Mouse (Mus musculus) liver, embryonic 11.5 days (tissue): ENCODE measurements around the gene Nr1i3. TPM values are rescaled to one million over a fixed set of nuclear protein-coding genes. Genes with fewer than 3 reads are reported as not detected.

ENCODE experiments used
- ATAC-seq: fragments of 200-750 bp; cut with Nextera tagmentation; replicated peaks from 2 replicates; pipeline ENCODE4 v1.8.0; 2017; ENCODE audit warnings: moderate number of reproducible peaks, mild to moderate bottlenecking, moderate TSS enrichment, moderate library complexity; ENCODE audit not compliant: low FRiP score
- DNase-seq: peaks from one replicate; pipeline ENCODE4 v3.0.0-alpha.2; 2017; ENCODE audit warnings: low spot score
- H3K27ac ChIP-seq: fragments of 300-500 bp; sonication (generic); 2 replicates; pipeline ENCODE4 v1.5.1; 2014; ENCODE audit warnings: mild to moderate bottlenecking, low read depth, low read length, control low read depth
- H3K27me3 ChIP-seq: fragments of 300-500 bp; sonication (generic); replicated peaks from 2 replicates; pipeline ENCODE4 v1.6.1; 2014; ENCODE audit warnings: low read length, mixed read lengths; ENCODE audit not compliant: control insufficient read depth, insufficient read depth
- H3K36me3 ChIP-seq: fragments of 300-500 bp; sonication (generic); 2 replicates; pipeline ENCODE4 v1.6.1; 2014; ENCODE audit warnings: mild to moderate bottlenecking, low read length, moderate library complexity, mixed read lengths; ENCODE audit not compliant: control insufficient read depth, insufficient read depth
- H3K4me1 ChIP-seq: fragments of 300-500 bp; sonication (generic); replicated peaks from 2 replicates; pipeline ENCODE4 v1.6.1; 2014; ENCODE audit warnings: low read length, mixed read lengths; ENCODE audit not compliant: control insufficient read depth, insufficient read depth
- H3K4me2 ChIP-seq: fragments of 300-500 bp; sonication (generic); 2 replicates; pipeline ENCODE4 v1.6.1; 2014; ENCODE audit warnings: mild to moderate bottlenecking, control low read depth, moderate library complexity
- H3K4me3 ChIP-seq: fragments of 300-500 bp; sonication (generic); 2 replicates; pipeline ENCODE4 v1.5.1; 2014; ENCODE audit warnings: low read depth, low read length, control low read depth
- H3K9ac ChIP-seq: fragments of 300-500 bp; sonication (generic); 2 replicates; pipeline ENCODE4 v1.6.1; 2014; ENCODE audit warnings: low read depth, low read length, control low read depth
- H3K9me3 ChIP-seq: fragments of 300-500 bp; sonication (generic); 2 replicates; pipeline ENCODE4 v1.6.1; 2016; ENCODE audit warnings: low read length, inconsistent platforms, mixed read lengths; ENCODE audit not compliant: control insufficient read depth
- WGBS: fragments of 180-500 bp; shearing (Covaris S2); extraction: QIAGEN DNeasy Blood & Tissue Kit; methylation state at CpG from one replicate; pipeline ENCODE4 v1.1.7; 2014; 5-methylcytosine and 5-hydroxymethylcytosine counted together
- polyA plus RNA-seq: library from polyadenylated mRNA; unstranded; fragments of >200 nt; fragmentation: Nextera tagmentation; extraction: Ambion mirVana; gene quantifications from 2 replicates; pipeline ENCODE4 v1.2.1, GENCODE M21; 2014

Nr1i3 gene
- polyA plus RNA-seq, 1 experiment from 2014 or later: 0.16 TPM

- WGBS: 83% methylated on average over 3 of the region's 3 CpGs
- no peaks in the 10 kb centered on the region for H3K9me3 ChIP-seq
- H3K4me2 ChIP-seq: no peak overlapping the region
- H3K9ac ChIP-seq: no peak overlapping the region
- no peaks in the 10 kb centered on the region for H3K27me3 ChIP-seq
- no peak overlapping the region for H3K4me3 ChIP-seq
- no peaks in the 10 kb centered on the region; the same call in 1 of the 2 replicates for H3K4me1 ChIP-seq
- no peaks in the 10 kb centered on the region for H3K36me3 ChIP-seq
- DNase-seq (no peak), ATAC-seq (no peak)
- H3K27ac ChIP-seq: no peak overlapping the region
Observed at GRCm38 (mm10) chr1:171183025-171183424, 30.7 kb upstream of the Nr1i3 start.

- no peak overlapping the region for H3K27ac ChIP-seq
- H3K4me3 ChIP-seq: no peak overlapping the region
- no peak for DNase-seq
- no peak overlapping the region for H3K4me2 ChIP-seq
- H3K4me1 ChIP-seq: peaks cover 3% of the 10 kb centered on the region; the same call in 1 of the 2 replicates
- WGBS: 34% methylated on average over 3 of the region's 3 CpGs
- H3K36me3 ChIP-seq: no peaks in the 10 kb centered on the region
- H3K9ac ChIP-seq: no peak overlapping the region
- H3K27me3 ChIP-seq: no peaks in the 10 kb centered on the region
- ATAC-seq: no peak
- H3K9me3 ChIP-seq: no peaks in the 10 kb centered on the region
Observed at GRCm38 (mm10) chr1:171183620-171184019, 30.1 kb upstream of the Nr1i3 start.

DNA sequence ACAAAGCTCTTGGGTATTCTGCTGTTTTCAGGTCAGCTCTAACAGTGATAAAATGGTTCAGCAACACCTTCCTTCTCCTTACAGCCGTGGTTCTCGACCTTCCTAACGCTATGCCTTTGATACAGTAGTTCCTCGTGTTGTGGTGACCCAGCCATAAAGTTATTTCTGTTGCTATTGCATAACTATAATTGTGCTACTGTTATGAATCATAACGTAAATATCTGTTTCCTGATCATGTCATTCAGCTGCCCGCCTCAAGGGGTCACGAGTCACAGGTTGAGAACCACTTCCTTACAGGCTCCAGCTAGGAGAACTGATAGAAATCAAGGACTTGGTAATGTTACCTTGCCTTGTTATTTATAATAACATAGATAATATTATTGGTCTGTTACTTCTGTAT lies 29.5 kb upstream of the Nr1i3 start:
- 44% methylated on average over 7 of the region's 7 CpGs for WGBS
- H3K9ac ChIP-seq: no peak overlapping the region
- H3K4me1 ChIP-seq: peaks cover 3% of the 10 kb centered on the region; the same call in 1 of the 2 replicates
- H3K9me3 ChIP-seq: no peaks in the 10 kb centered on the region
- no peak for ATAC-seq
- no peaks in the 10 kb centered on the region for H3K27me3 ChIP-seq
- H3K4me3 ChIP-seq: no peak overlapping the region
- H3K4me2 ChIP-seq: no peak overlapping the region
- no peak overlapping the region for H3K27ac ChIP-seq
- no peak for DNase-seq
- no peaks in the 10 kb centered on the region for H3K36me3 ChIP-seq

DNA sequence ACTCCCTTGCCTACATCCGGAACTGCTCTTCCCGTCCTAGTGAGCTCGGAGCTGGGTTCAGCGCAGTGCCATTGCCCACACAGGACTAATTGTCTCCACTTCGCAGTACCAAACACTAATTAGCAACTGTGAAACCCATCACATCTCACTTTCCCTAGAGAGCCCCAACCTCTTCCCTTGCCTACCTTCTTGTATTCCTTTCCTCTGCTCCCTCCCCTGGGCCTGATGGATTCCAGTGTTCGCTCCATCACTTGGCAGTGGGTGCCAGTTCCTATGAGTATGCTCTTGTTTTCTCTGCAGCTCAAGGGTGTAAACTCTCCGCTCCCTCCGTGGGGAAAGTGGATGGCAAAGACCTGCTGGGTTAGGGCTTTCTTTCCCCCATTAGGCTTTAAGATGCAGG lies 28.1 kb upstream of the Nr1i3 start:
- Histone ChIP-seq H3K4me2 (no peak overlapping the region), H3K4me3 (no peak overlapping the region), H3K36me3 (no peaks in the 10 kb centered on the region), H3K27ac (no peak overlapping the region), H3K9ac (no peak overlapping the region), H3K4me1 (peaks cover 8% of the 10 kb centered on the region; the same call in 1 of the 2 replicates), H3K27me3 (no peaks in the 10 kb centered on the region), H3K9me3 (no peaks in the 10 kb centered on the region)
- no peak for ATAC-seq
- DNase-seq: no peak
- WGBS: 62% methylated on average over 8 of the region's 8 CpGs

- no peak for ATAC-seq
- H3K4me1 ChIP-seq: peaks cover 12% of the 10 kb centered on the region
- no peak for DNase-seq
Observed at GRCm38 (mm10) chr1:171187851-171188700, 25.7 kb upstream of the Nr1i3 start.

GRCm38 (mm10) chr1:171189046-171189445 lies 24.7 kb upstream of the Nr1i3 start:
- Histone ChIP-seq H3K9me3 (no peaks in the 10 kb centered on the region), H3K4me3 (no peak overlapping the region), H3K27ac (no peak overlapping the region), H3K4me1 (peaks cover 13% of the 10 kb centered on the region), H3K36me3 (no peaks in the 10 kb centered on the region), H3K27me3 (peaks cover 21% of the 10 kb centered on the region), H3K9ac (no peak overlapping the region), H3K4me2 (no peak overlapping the region)
- WGBS: 45% methylated on average over 8 of the region's 8 CpGs
- DNase-seq (no peak), ATAC-seq (no peak)

More at GRCm38 (mm10) chr1:171187851-171188700, 25.7 kb upstream of the Nr1i3 start:
- H3K9me3 ChIP-seq: no peaks in the 10 kb centered on the region
- H3K9ac ChIP-seq: no peak overlapping the region
- H3K4me2 ChIP-seq: no peak overlapping the region
- no peak overlapping the region for H3K4me3 ChIP-seq
- whole genome bisulfite sequencing: 58% methylated on average over 13 of the region's 13 CpGs
- no peaks in the 10 kb centered on the region for H3K36me3 ChIP-seq
- peaks cover 12% of the 10 kb centered on the region for H3K27me3 ChIP-seq
- no peak overlapping the region for H3K27ac ChIP-seq

DNA sequence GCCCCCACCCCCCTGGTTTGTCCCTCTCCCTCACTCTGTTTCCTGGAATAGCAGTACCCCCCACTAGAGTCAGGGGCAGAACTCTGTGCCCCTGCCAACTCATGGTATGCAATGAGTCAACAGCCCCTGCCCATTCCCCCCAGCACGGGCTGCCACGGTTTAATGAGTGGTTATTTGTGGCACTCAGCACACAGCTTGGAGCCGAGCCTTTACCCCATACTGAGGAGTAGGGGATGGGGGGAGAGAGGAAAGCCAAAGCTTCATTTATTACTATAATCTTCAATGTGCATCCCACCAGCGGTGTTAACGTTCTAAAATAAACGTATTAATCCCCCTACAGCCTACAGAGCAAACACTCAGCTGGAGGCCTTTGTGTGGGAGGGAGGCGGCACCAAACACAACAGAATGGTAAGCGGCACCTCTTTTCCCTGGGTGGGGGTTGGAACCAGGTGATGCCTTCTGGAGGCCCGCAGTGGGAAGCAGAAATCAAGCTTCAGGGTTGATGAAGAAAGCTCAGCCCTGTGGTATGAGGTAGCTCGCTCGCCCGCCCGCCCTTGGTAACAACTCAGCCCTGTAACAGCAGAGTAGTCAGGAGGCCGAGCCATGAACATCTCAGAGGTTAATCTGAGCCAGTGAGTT lies 24.2 kb upstream of the Nr1i3 start:
- Histone ChIP-seq H3K27me3 (peaks cover 27% of the 10 kb centered on the region), H3K4me1 (peaks cover 13% of the 10 kb centered on the region), H3K4me2 (no peak overlapping the region), H3K4me3 (no peak overlapping the region), H3K36me3 (no peaks in the 10 kb centered on the region), H3K9ac (no peak overlapping the region), H3K9me3 (no peaks in the 10 kb centered on the region), H3K27ac (no peak overlapping the region)
- WGBS: 55% methylated on average over 14 of the region's 14 CpGs
- ATAC-seq: no peak
- no peak for DNase-seq

DNA sequence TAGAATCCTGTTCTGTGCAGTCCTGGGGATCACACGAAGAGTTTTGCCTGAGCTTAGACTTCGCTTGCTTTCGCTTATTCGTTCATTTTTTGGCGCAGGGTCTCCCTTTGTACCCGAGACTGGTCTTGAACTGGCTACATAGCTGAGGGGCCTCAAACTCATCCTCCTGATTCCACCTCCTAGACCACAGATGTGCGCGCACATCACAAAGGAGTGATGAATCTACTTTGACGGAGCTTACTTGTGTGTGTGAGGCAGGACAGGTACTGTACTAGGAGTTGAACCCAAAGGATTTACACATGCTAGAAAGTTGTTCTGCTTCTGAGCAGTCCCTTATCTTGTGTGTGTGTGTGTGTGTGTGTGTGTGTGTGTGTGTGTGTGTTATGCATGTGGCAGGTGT lies 22.9 kb upstream of the Nr1i3 start:
- H3K9ac ChIP-seq: no peak overlapping the region
- no peak for ATAC-seq
- H3K9me3 ChIP-seq: no peaks in the 10 kb centered on the region
- H3K4me2 ChIP-seq: no peak overlapping the region
- peaks cover 13% of the 10 kb centered on the region for H3K4me1 ChIP-seq
- H3K36me3 ChIP-seq: no peaks in the 10 kb centered on the region
- 89% methylated on average over 9 of the region's 9 CpGs for WGBS
- DNase-seq: no peak
- no peak overlapping the region for H3K4me3 ChIP-seq
- H3K27me3 ChIP-seq: peaks cover 39% of the 10 kb centered on the region
- H3K27ac ChIP-seq: no peak overlapping the region
